Mouse (Mus musculus) bone marrow macrophage, adult 2 months (primary cell): ENCODE measurements around the gene Islr2. TPM values are rescaled to one million over a fixed set of nuclear protein-coding genes. Genes with fewer than 3 reads are reported as not detected.

Experiments
- H3K27ac ChIP-seq: 2 replicates; pipeline ENCODE4 v1.5.1; 2012; ENCODE audit warnings: low read depth, low read length; ENCODE audit not compliant: insufficient read depth
- H3K4me1 ChIP-seq: 2 replicates; pipeline ENCODE4 v1.6.1; 2012; ENCODE audit warnings: low read length; ENCODE audit not compliant: control insufficient read depth, insufficient read depth
- H3K4me3 ChIP-seq: 2 replicates; pipeline ENCODE4 v1.5.1; 2012; ENCODE audit warnings: mild to moderate bottlenecking, low read length, moderate library complexity; ENCODE audit not compliant: insufficient read depth
- CTCF ChIP-seq: IDR thresholded peaks from 2 replicates; pipeline ENCODE4 v1.5.1; 2012; ENCODE audit warnings: low read depth, mild to moderate bottlenecking, low read length, moderate library complexity
- POLR2A ChIP-seq: IDR thresholded peaks from 2 replicates; pipeline ENCODE4 v1.6.1; 2012; ENCODE audit warnings: mild to moderate bottlenecking, low read depth, low read length, borderline replicate concordance
- polyA plus RNA-seq: library from polyadenylated mRNA; stranded (reverse); fragments of >200 nt; gene quantifications from 2 replicates; pipeline ENCODE4 v1.2.4, GENCODE M21; 2012; ENCODE audit not compliant: missing spikeins, insufficient read depth, insufficient read length

Gene Islr2
- polyA plus RNA-seq, 1 experiment, result not detected

GRCm38 (mm10) chr9:58204448-58205000, 405 bp upstream of the Islr2 start:
- Histone ChIP-seq H3K4me3 (peak overlapping the region; percentile 50), H3K4me1 (peaks cover 4% of the 10 kb centered on the region), H3K27ac (no peak overlapping the region)
- peak; percentile 75 for TF ChIP-seq CTCF
- TF ChIP-seq POLR2A, result no peak

- Histone ChIP-seq H3K27ac (no peak overlapping the region), H3K4me3 (no peak overlapping the region), H3K4me1 (0 out of 2 replicates have a peak, but pooled peaks cover 2% of the 10 kb centered on the region)
- TF ChIP-seq POLR2A (no peak), CTCF (no peak)
Observed at GRCm38 (mm10) chr9:58202676-58203453, 1.3 kb downstream of the Islr2 start.

GRCm38 (mm10) chr9:58201861-58202549, 2.1 kb downstream of the Islr2 start:
- Histone ChIP-seq H3K4me3 (no peak overlapping the region), H3K27ac (no peak overlapping the region), H3K4me1 (0 out of 2 replicates have a peak, but pooled peaks cover 2% of the 10 kb centered on the region)
- TF ChIP-seq POLR2A (no peak), CTCF (no peak)

GRCm38 (mm10) chr9:58201091-58201842, 2.9 kb downstream of the Islr2 start:
- H3K4me1 ChIP-seq, result 0 out of 2 replicates have a peak, but pooled peaks cover 2% of the 10 kb centered on the region

GRCm38 (mm10) chr9:58200270-58201090, 3.6 kb downstream of the Islr2 start:
- 0 out of 2 replicates have a peak, but pooled peaks cover 2% of the 10 kb centered on the region for H3K4me1 ChIP-seq
- no peak overlapping the region for H3K4me3 ChIP-seq
- TF ChIP-seq POLR2A (no peak), CTCF (no peak)
- H3K27ac ChIP-seq, result no peak overlapping the region

More at GRCm38 (mm10) chr9:58201091-58201842, 2.9 kb downstream of the Islr2 start:
- H3K27ac ChIP-seq, result no peak overlapping the region
- no peak for TF ChIP-seq POLR2A
- TF ChIP-seq CTCF, result no peak
- H3K4me3 ChIP-seq, result no peak overlapping the region

GRCm38 (mm10) chr9:58199381-58200269, 4.5 kb downstream of the Islr2 start:
- H3K4me3 ChIP-seq, result no peak overlapping the region
- H3K27ac ChIP-seq, result no peak overlapping the region
- TF ChIP-seq CTCF, result no peak
- TF ChIP-seq POLR2A, result no peak
- 0 out of 2 replicates have a peak, but pooled peaks cover 2% of the 10 kb centered on the region for H3K4me1 ChIP-seq

GRCm38 (mm10) chr9:58198801-58199371, 5.2 kb downstream of the Islr2 start:
- H3K4me1 ChIP-seq, result 0 out of 2 replicates have a peak, but pooled peaks cover 2% of the 10 kb centered on the region
- TF ChIP-seq CTCF, result no peak
- TF ChIP-seq POLR2A, result no peak
- no peak overlapping the region for H3K4me3 ChIP-seq
- no peak overlapping the region for H3K27ac ChIP-seq
